Mouse (Mus musculus) lung, embryonic 16.5 days (tissue): ENCODE measurements around the gene Ccdc89. TPM values are rescaled to one million over a fixed set of nuclear protein-coding genes. Genes with fewer than 3 reads are reported as not detected.

Experiments
- ATAC-seq: fragments of 200-750 bp; cut with Nextera tagmentation; 2 replicates; pipeline ENCODE4 v1.8.0; 2017; ENCODE audit warnings: low read depth, mild to moderate bottlenecking, moderate library complexity
- H3K27ac ChIP-seq: fragments of 300-500 bp; sonication (generic); 2 replicates; pipeline ENCODE4 v1.5.1; 2014; ENCODE audit warnings: mild to moderate bottlenecking, control low read depth, low read length
- H3K27me3 ChIP-seq: fragments of 300-500 bp; sonication (generic); 2 replicates; pipeline ENCODE4 v1.6.1; 2014; ENCODE audit warnings: low read depth, low read length, mixed read lengths; ENCODE audit not compliant: control insufficient read depth, insufficient read depth
- H3K36me3 ChIP-seq: fragments of 300-500 bp; sonication (generic); 2 replicates; pipeline ENCODE4 v1.6.1; 2014; ENCODE audit warnings: low read length; ENCODE audit not compliant: control insufficient read depth, insufficient read depth
- H3K4me1 ChIP-seq: fragments of 300-500 bp; sonication (generic); replicated peaks from 2 replicates; pipeline ENCODE4 v1.6.1; 2014; ENCODE audit warnings: low read length, mixed read lengths; ENCODE audit not compliant: control insufficient read depth, insufficient read depth
- H3K4me2 ChIP-seq: fragments of 300-500 bp; sonication (generic); 2 replicates; pipeline ENCODE4 v1.6.1; 2014; ENCODE audit warnings: low read depth, low read length, control low read depth
- H3K4me3 ChIP-seq: fragments of 300-500 bp; sonication (generic); 2 replicates; pipeline ENCODE4 v1.5.1; 2014; ENCODE audit warnings: mild to moderate bottlenecking, low read length, control low read depth
- H3K9ac ChIP-seq: fragments of 300-500 bp; sonication (generic); 2 replicates; pipeline ENCODE4 v1.6.1; 2014; ENCODE audit warnings: low read length, control low read depth
- H3K9me3 ChIP-seq: fragments of 300-500 bp; sonication (generic); 2 replicates; pipeline ENCODE4 v1.6.1; 2016; ENCODE audit warnings: low read length; ENCODE audit not compliant: control insufficient read depth
- WGBS: fragments of 180-500 bp; shearing (Covaris S2); extraction: QIAGEN DNeasy Blood & Tissue Kit; methylation state at CpG from one replicate; pipeline ENCODE4 v1.1.7; 2014; 5-methylcytosine and 5-hydroxymethylcytosine counted together
- polyA plus RNA-seq: library from polyadenylated mRNA; unstranded; fragments of >200 nt; fragmentation: Nextera tagmentation; extraction: Ambion mirVana; gene quantifications from 2 replicates; pipeline ENCODE4 v1.2.1, GENCODE M21; 2015

Ccdc89 gene
- polyA plus RNA-seq, 1 experiment from 2014 or later: 2.1 TPM

GRCm38 (mm10) chr7:90440044-90440443, 13.7 kb downstream of the Ccdc89 start:
- WGBS: 74% methylated on average over 4 of the region's 4 CpGs

GRCm38 (mm10) chr7:90442070-90442469, 15.7 kb downstream of the Ccdc89 start:
- peak overlapping the region; percentile 97 for H3K4me3 ChIP-seq
- peak; percentile 2; the same call in 1 of the 2 replicates for ATAC-seq
- H3K27me3 ChIP-seq: no peaks in the 10 kb centered on the region

More at GRCm38 (mm10) chr7:90440044-90440443, 13.7 kb downstream of the Ccdc89 start:
- Histone ChIP-seq H3K4me2 (no peak overlapping the region), H3K27ac (no peak overlapping the region), H3K4me3 (no peak overlapping the region), H3K4me1 (no peaks in the 10 kb centered on the region), H3K9me3 (no peaks in the 10 kb centered on the region), H3K36me3 (no peaks in the 10 kb centered on the region), H3K27me3 (no peaks in the 10 kb centered on the region), H3K9ac (no peak overlapping the region)
- ATAC-seq: no peak

DNA sequence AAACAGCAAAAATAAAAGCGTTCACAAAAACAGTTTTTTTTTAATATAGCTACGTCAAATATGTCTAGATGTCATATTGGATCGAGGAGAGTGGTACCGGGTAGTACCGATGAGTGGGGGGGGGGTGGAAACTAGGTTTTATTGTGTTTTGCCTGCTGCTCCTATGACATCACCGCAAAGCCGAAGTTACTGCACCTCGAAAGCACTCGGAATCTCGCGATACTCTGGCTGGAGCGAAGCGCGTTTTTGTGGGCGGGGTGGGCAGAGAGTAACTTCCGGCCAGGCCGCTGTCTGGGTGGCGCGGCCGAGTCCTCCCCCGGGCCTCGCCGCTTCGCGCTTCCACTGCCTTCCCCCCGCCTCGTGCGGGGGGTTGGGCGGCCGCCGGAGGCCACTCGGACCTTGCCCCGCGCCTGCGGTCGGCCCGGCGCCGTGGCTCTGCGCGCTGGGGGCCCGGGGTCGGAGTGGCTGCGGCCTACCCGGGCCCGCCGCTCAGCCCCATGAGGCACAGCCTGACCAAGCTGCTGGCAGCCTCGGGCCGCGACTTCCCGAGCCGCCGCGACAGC, 16.2 kb downstream of the Ccdc89 start, which contains the start of gene Crebzf:
Crebzf (plus strand) TSS at position 212 of the 563 bp plus-strand sequence.
- Histone ChIP-seq H3K27ac (peak within 1 kb of the TSS; percentile 98), H3K4me2 (peak within 1 kb of the TSS; percentile 70), H3K4me1 (no peaks in the 10 kb centered on the region; the same call in 1 of the 2 replicates), H3K27me3 (no peaks in the 10 kb centered on the region), H3K36me3 (peaks cover 2% of the 10 kb centered on the region; the same call in 1 of the 2 replicates), H3K9ac (peak within 1 kb of the TSS; percentile 99), H3K4me3 (peak within 1 kb of the TSS; percentile 97), H3K9me3 (no peaks in the 10 kb centered on the region)
- WGBS: 0% methylated on average over 45 of the region's 54 CpGs
- ATAC-seq: peak; percentile 97

More at GRCm38 (mm10) chr7:90442070-90442469, 15.7 kb downstream of the Ccdc89 start:
- Histone ChIP-seq H3K4me1 (no peaks in the 10 kb centered on the region; the same call in 1 of the 2 replicates), H3K27ac (peak overlapping the region; percentile 98), H3K9ac (peak overlapping the region; percentile 99), H3K9me3 (no peaks in the 10 kb centered on the region), H3K4me2 (peak overlapping the region; percentile 70), H3K36me3 (no peaks in the 10 kb centered on the region; the same call in 1 of the 2 replicates)
- 12% methylated on average over 4 of the region's 4 CpGs for WGBS

- peak overlapping the region; percentile 97 for H3K4me3 ChIP-seq
- H3K9ac ChIP-seq: peak overlapping the region; percentile 99
- H3K4me2 ChIP-seq: peak overlapping the region; percentile 60
- no peaks in the 10 kb centered on the region for H3K27me3 ChIP-seq
- H3K36me3 ChIP-seq: peaks cover 3% of the 10 kb centered on the region; the same call in 1 of the 2 replicates
- no peaks in the 10 kb centered on the region; the same call in 1 of the 2 replicates for H3K4me1 ChIP-seq
- WGBS: under 1% methylated on average over 99 of the region's 123 CpGs
- ATAC-seq: peak; percentile 76
- no peaks in the 10 kb centered on the region for H3K9me3 ChIP-seq
- peak overlapping the region; percentile 98 for H3K27ac ChIP-seq
These were observed 17.0 kb downstream of the Ccdc89 start for GRCm38 (mm10) chr7:90443101-90444091.

- H3K27ac ChIP-seq: no peak overlapping the region
These were observed 17.8 kb downstream of the Ccdc89 start for GRCm38 (mm10) chr7:90444206-90444605.

DNA sequence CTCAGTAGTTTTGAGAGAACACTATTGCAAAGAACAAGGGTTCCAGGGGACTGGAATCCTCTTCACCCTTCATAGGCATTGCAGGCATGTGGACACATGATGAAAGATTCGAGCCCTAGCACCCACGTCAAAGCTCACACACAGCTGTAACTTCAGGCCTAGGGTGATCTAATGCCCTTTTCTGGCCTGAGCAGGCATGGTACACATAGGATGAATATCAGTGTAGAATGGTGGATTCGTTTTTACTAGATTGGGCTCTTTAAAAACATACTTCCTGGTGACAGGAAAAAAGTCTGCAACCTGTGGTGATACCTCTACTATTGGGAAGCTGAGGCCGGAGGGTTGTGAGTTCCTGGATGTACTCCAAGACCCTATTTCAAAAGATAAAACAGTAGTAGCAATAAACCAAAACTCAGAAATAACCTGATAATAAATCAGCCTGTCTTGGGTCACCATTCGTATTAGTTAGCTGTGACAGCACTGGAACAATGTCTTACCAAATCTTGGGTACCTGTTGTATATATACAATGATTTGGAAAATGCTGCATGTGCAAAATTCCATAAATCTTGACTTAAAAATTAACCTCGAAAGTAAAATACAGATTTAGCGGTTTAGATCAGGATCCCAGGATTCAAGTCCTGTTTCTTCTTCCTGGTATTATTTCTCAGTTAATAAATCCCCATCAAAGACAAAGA, 29.9 kb downstream of the Ccdc89 start:
- H3K4me3 ChIP-seq: peak overlapping the region; percentile 81
- peaks cover 13% of the 10 kb centered on the region for H3K36me3 ChIP-seq
- no peaks in the 10 kb centered on the region; the same call in 1 of the 2 replicates for H3K4me1 ChIP-seq
- H3K4me2 ChIP-seq: peak overlapping the region; percentile 64
- peak overlapping the region; percentile 84 for H3K9ac ChIP-seq
- peak overlapping the region; percentile 86; the same call in 1 of the 2 replicates for H3K27ac ChIP-seq
- WGBS: 22% methylated on average over 7 of the region's 7 CpGs
- no peaks in the 10 kb centered on the region for H3K9me3 ChIP-seq
- H3K27me3 ChIP-seq: no peaks in the 10 kb centered on the region
- ATAC-seq: no peak

More at GRCm38 (mm10) chr7:90444206-90444605, 17.8 kb downstream of the Ccdc89 start:
- ATAC-seq: no peak
- H3K4me1 ChIP-seq: no peaks in the 10 kb centered on the region; the same call in 1 of the 2 replicates
- H3K9ac ChIP-seq: peak overlapping the region; percentile 99
- H3K4me2 ChIP-seq: peak overlapping the region; percentile 60
- no peaks in the 10 kb centered on the region for H3K27me3 ChIP-seq
- H3K4me3 ChIP-seq: peak overlapping the region; percentile 97
- 0% methylated on average over 6 of the region's 6 CpGs for WGBS
- peaks cover 3% of the 10 kb centered on the region; the same call in 1 of the 2 replicates for H3K36me3 ChIP-seq
- no peaks in the 10 kb centered on the region for H3K9me3 ChIP-seq

GRCm38 (mm10) chr7:90456845-90457468, 30.6 kb downstream of the Ccdc89 start, which contains the start of gene Tmem126a:
Tmem126a (minus strand) TSS chr7:90457229.
- H3K4me2 ChIP-seq: peak within 1 kb of the TSS; percentile 64
- peak within 1 kb of the TSS; percentile 84 for H3K9ac ChIP-seq
- H3K9me3 ChIP-seq: no peaks in the 10 kb centered on the region
- peak within 1 kb of the TSS; percentile 81 for H3K4me3 ChIP-seq
- no peaks in the 10 kb centered on the region for H3K27me3 ChIP-seq
- peak; percentile 97 for ATAC-seq
- H3K36me3 ChIP-seq: peaks cover 10% of the 10 kb centered on the region; the same call in 1 of the 2 replicates
- WGBS: under 1% methylated on average over 41 of the region's 41 CpGs
- H3K4me1 ChIP-seq: no peaks in the 10 kb centered on the region; the same call in 1 of the 2 replicates
- H3K27ac ChIP-seq: peak within 1 kb of the TSS; percentile 86

- WGBS: 11% methylated on average over 10 of the region's 10 CpGs
- ATAC-seq: peak; percentile 63
These were observed 31.1 kb downstream of the Ccdc89 start for GRCm38 (mm10) chr7:90457517-90457916.

More at GRCm38 (mm10) chr7:90457517-90457916, 31.1 kb downstream of the Ccdc89 start:
- H3K27me3 ChIP-seq: no peaks in the 10 kb centered on the region
- H3K4me2 ChIP-seq: peak overlapping the region; percentile 64
- no peaks in the 10 kb centered on the region; the same call in 1 of the 2 replicates for H3K4me1 ChIP-seq
- H3K9ac ChIP-seq: peak overlapping the region; percentile 84
- peaks cover 8% of the 10 kb centered on the region; the same call in 1 of the 2 replicates for H3K36me3 ChIP-seq
- H3K4me3 ChIP-seq: peak overlapping the region; percentile 81
- no peaks in the 10 kb centered on the region for H3K9me3 ChIP-seq
- peak overlapping the region; percentile 86 for H3K27ac ChIP-seq
